ENCODE assay signal across 14 mouse cellular contexts in the genomic region with DNA sequence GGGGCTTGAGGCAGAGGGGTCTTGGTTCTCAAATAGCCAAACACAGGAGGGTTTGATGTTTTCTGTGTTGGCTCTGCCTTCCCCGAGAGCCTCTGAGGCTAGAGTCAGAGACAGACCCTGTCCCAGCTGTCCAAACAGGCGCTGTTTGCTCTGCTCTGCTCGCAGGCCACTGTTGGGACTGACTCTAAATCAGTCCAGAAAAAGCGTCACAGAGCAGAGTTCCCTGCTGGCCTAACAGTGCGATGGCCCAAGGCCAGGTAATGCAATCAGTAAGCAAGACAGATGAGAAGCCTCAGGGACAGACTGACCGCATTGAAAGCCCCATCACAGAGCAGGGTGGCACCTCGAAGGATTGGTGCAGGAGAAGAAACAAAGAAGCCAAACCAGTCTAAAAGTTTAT. TPM values are rescaled to one million over a fixed set of nuclear protein-coding genes. Genes with fewer than 3 reads are reported as not detected.
A peak's percentile ranks its signal among the peaks of the same experiment; 100 is the strongest.
DNase-seq lines count a peak whose midpoint lies in the region; ATAC-seq and TF ChIP-seq lines count a peak whose summit lies in the region.
"Had no signal": no experiment of that assay in that cellular context is flagged by ENCODE, and none has a peak within 500 bp of the region (broad histone marks: within the 10 kb centered on the region; RNA-seq: fewer than 3 reads in every experiment).

No protein-coding gene starts in this region.

- H3K36me3 ChIP-seq in heart, embryonic 10.5 days: peaks cover 55% of the 10 kb centered on the region
- H3K36me3 ChIP-seq in midbrain, embryonic 10.5 days: peaks cover 57% of the 10 kb centered on the region
- peaks cover 49% of the 10 kb centered on the region for H3K36me3 ChIP-seq in midbrain, postnatal 0 days (ENCODE audit: insufficient read depth, low read length)
- H3K36me3 ChIP-seq in midbrain, embryonic 14.5 days (ENCODE audit: control insufficient read depth, insufficient read depth, low read length): peaks cover 56% of the 10 kb centered on the region

- no peak overlapping the region for H3K9ac ChIP-seq in midbrain, postnatal 0 days (replicated peaks; ENCODE audit: low read length, poor library complexity, severe bottlenecking)
- no peak overlapping the region for H3K9ac ChIP-seq in midbrain, embryonic 14.5 days (replicated peaks; ENCODE audit: low read length)
- H3K9ac ChIP-seq: embryonic facial prominence, embryonic 15.5 days had no signal

- no peaks in the 10 kb centered on the region for H3K9me3 ChIP-seq in heart, embryonic 10.5 days
- no peaks in the 10 kb centered on the region for H3K9me3 ChIP-seq in midbrain, embryonic 10.5 days (replicated peaks)
- H3K9me3 ChIP-seq in midbrain, postnatal 0 days (ENCODE audit: low read length): no peaks in the 10 kb centered on the region
- no peaks in the 10 kb centered on the region for H3K9me3 ChIP-seq in midbrain, embryonic 14.5 days (ENCODE audit: control insufficient read depth, low read length)
- H3K9me3 ChIP-seq: embryonic facial prominence, embryonic 15.5 days had no signal

- H3K4me3 ChIP-seq in heart, embryonic 10.5 days: no peak overlapping the region
- H3K4me3 ChIP-seq in midbrain, embryonic 10.5 days: no peak overlapping the region
- no peak overlapping the region for H3K4me3 ChIP-seq in midbrain, postnatal 0 days (ENCODE audit: low read depth, low read length)
- no peak overlapping the region for H3K4me3 ChIP-seq in midbrain, embryonic 14.5 days (replicated peaks; ENCODE audit: low read depth, low read length)
- H3K4me3 ChIP-seq: embryonic facial prominence, embryonic 15.5 days had no signal

- no peak for ATAC-seq in midbrain, postnatal 0 days (ENCODE audit: low FRiP score)
- ATAC-seq in midbrain, embryonic 14.5 days (ENCODE audit: low FRiP score, low TSS enrichment): no peak
- ATAC-seq in megakaryocyte, adult 5-6 weeks (ENCODE audit: poor library complexity, severe bottlenecking): no peak

- DNase-seq in heart, postnatal 4 days: peak; percentile 38
- no peak for DNase-seq in heart, embryonic 10.5 days (ENCODE audit: low spot score)
- DNase-seq in midbrain, embryonic 10.5 days (ENCODE audit: low spot score): no peak
- DNase-seq in midbrain, postnatal 0 days (ENCODE audit: low spot score): no peak
- DNase-seq in gastrocnemius, adult 8-10 months (ENCODE audit: low spot score in 2 of 2): peak; percentile 30 to 43
- DNase-seq in midbrain, embryonic 14.5 days: peak; percentile 19
- no peak for DNase-seq in layer of hippocampus, adult 8-10 months (ENCODE audit: low spot score in 2 of 2)
- DNase-seq: spleen, adult 18-20 months; thymus, postnatal 25 days had no signal

- 76% methylated on average over 7 of the region's 7 CpGs for WGBS in heart, embryonic 10.5 days
- WGBS in midbrain, embryonic 10.5 days: 76% methylated on average over 7 of the region's 7 CpGs
- 82% methylated on average over 7 of the region's 7 CpGs for WGBS in midbrain, postnatal 0 days
- WGBS in midbrain, embryonic 14.5 days: 84% methylated on average over 7 of the region's 7 CpGs

- peaks cover 10% of the 10 kb centered on the region for H3K4me1 ChIP-seq in heart, embryonic 10.5 days
- peaks cover 21% of the 10 kb centered on the region for H3K4me1 ChIP-seq in midbrain, embryonic 10.5 days
- no peaks in the 10 kb centered on the region for H3K4me1 ChIP-seq in midbrain, postnatal 0 days (ENCODE audit: insufficient read depth, low read length)
- no peaks in the 10 kb centered on the region for H3K4me1 ChIP-seq in midbrain, embryonic 14.5 days (ENCODE audit: control insufficient read depth, insufficient read depth, low read length)

- H3K27me3 ChIP-seq in heart, embryonic 10.5 days (ENCODE audit: insufficient read depth, poor library complexity, severe bottlenecking): no peaks in the 10 kb centered on the region
- no peaks in the 10 kb centered on the region for H3K27me3 ChIP-seq in midbrain, embryonic 10.5 days (ENCODE audit: low read depth, poor library complexity, severe bottlenecking)
- H3K27me3 ChIP-seq in midbrain, postnatal 0 days (ENCODE audit: insufficient read depth, low read length): no peaks in the 10 kb centered on the region
- no peaks in the 10 kb centered on the region for H3K27me3 ChIP-seq in midbrain, embryonic 14.5 days (ENCODE audit: control insufficient read depth, insufficient read depth, low read length)
- H3K27me3 ChIP-seq: embryonic facial prominence, embryonic 15.5 days had no signal

- no peak overlapping the region for H3K27ac ChIP-seq in heart, embryonic 10.5 days
- H3K27ac ChIP-seq in midbrain, embryonic 10.5 days (replicated peaks): 0 out of 2 replicates have a peak overlapping the region, but pooled peaks have one; percentile 9
- no peak overlapping the region for H3K27ac ChIP-seq in midbrain, postnatal 0 days (ENCODE audit: low read depth, low read length)
- no peak overlapping the region for H3K27ac ChIP-seq in midbrain, embryonic 14.5 days (replicated peaks; ENCODE audit: low read depth, low read length)
- H3K27ac ChIP-seq: embryonic facial prominence, embryonic 15.5 days; macrophage had no signal

- H3K4me2 ChIP-seq in midbrain, postnatal 0 days (ENCODE audit: low read depth, low read length, poor library complexity, severe bottlenecking): no peak overlapping the region
- no peak overlapping the region for H3K4me2 ChIP-seq in midbrain, embryonic 14.5 days (ENCODE audit: low read length)
- H3K4me2 ChIP-seq: embryonic facial prominence, embryonic 15.5 days had no signal

- TF ChIP-seq CTCF in midbrain, postnatal 0 days (IDR thresholded peaks at IDR 0.05): no peak

RNA-seq across cellular contexts. Expression of gene Cenps, which starts 12.2 kb away (rescaled TPM):
- 10 to 100 TPM; 13.1 to 14.9 TPM for total RNA-seq in heart, postnatal 4 days (2021)
- 29.7 and 38.6 TPM in 2 replicates for polyA plus RNA-seq in heart, embryonic 10.5 days (2016; fragmentation: Nextera tagmentation; extraction: Ambion mirVana)
- 59.4 and 72.8 TPM in 2 replicates for polyA plus RNA-seq in midbrain, embryonic 10.5 days (2016; fragmentation: Nextera tagmentation; extraction: Ambion mirVana)
- total RNA-seq in midbrain, postnatal 0 days (2014; rRNA removed): 3.1 and 3.7 TPM in 2 replicates
- 17.4 and 21.2 TPM in 2 replicates for polyA plus RNA-seq in midbrain, postnatal 0 days (2015; fragmentation: Nextera tagmentation; extraction: Ambion mirVana)
- total RNA-seq in gastrocnemius, adult 8-10 months (2022): 1 to 10 TPM; 5.2 to 8.7 (median 6.2) TPM
- 16.9 and 20.2 TPM in 2 replicates for polyA plus RNA-seq in midbrain, embryonic 14.5 days (2014; fragmentation: Nextera tagmentation; extraction: Ambion mirVana)
- total RNA-seq in megakaryocyte, adult 5-6 weeks (2015): 13.0 and 15.8 TPM in 2 replicates
- total RNA-seq in megakaryocyte, adult 5-6 weeks (2017): 7.7 and 18.6 TPM in 2 replicates
- 10 to 100 TPM; 24.7 to 33.6 (median 29.6) TPM for total RNA-seq in layer of hippocampus, adult 8-10 months (2022)

RNA-seq across cellular contexts. Expression of gene Pgd, which starts 17.0 kb away (rescaled TPM):
- 10 to 100 TPM; 50.1 to 55.5 TPM for total RNA-seq in heart, postnatal 4 days (2021)
- 116 and 133 TPM in 2 replicates for polyA plus RNA-seq in heart, embryonic 10.5 days (2016; fragmentation: Nextera tagmentation; extraction: Ambion mirVana)
- polyA plus RNA-seq in midbrain, embryonic 10.5 days (2016; fragmentation: Nextera tagmentation; extraction: Ambion mirVana): 168 TPM in 2 replicates
- total RNA-seq in midbrain, postnatal 0 days (2014; rRNA removed): 33.0 and 41.9 TPM in 2 replicates
- 92.5 and 102 TPM in 2 replicates for polyA plus RNA-seq in midbrain, postnatal 0 days (2015; fragmentation: Nextera tagmentation; extraction: Ambion mirVana)
- total RNA-seq in gastrocnemius, adult 8-10 months (2022): 10 to 100 TPM; 12.3 to 18.6 (median 15.7) TPM
- 50.6 and 73.5 TPM in 2 replicates for polyA plus RNA-seq in midbrain, embryonic 14.5 days (2014; fragmentation: Nextera tagmentation; extraction: Ambion mirVana)
- 163 and 175 TPM in 2 replicates for total RNA-seq in megakaryocyte, adult 5-6 weeks (2015)
- 146 and 161 TPM in 2 replicates for total RNA-seq in megakaryocyte, adult 5-6 weeks (2017)
- total RNA-seq in layer of hippocampus, adult 8-10 months (2022): 10 to 100 TPM; 33.0 to 46.5 (median 40.5) TPM

RNA-seq across cellular contexts. Expression of gene Cort, which starts 23.0 kb away (rescaled TPM):
- 1 to 10 TPM in 1 of 2 experiments, under 1 TPM in 1; 0.71 to 1.2 TPM for total RNA-seq in heart, postnatal 4 days (2021)
- polyA plus RNA-seq in heart, embryonic 10.5 days (2016; fragmentation: Nextera tagmentation; extraction: Ambion mirVana): 0.28 TPM in 1 of 2 replicates, not detected in the other
- 0.19 and 0.42 TPM in 2 replicates for polyA plus RNA-seq in midbrain, embryonic 10.5 days (2016; fragmentation: Nextera tagmentation; extraction: Ambion mirVana)
- 1.5 TPM in 1 of 2 replicates, not detected in the other for total RNA-seq in midbrain, postnatal 0 days (2014; rRNA removed)
- 1.1 and 1.2 TPM in 2 replicates for polyA plus RNA-seq in midbrain, postnatal 0 days (2015; fragmentation: Nextera tagmentation; extraction: Ambion mirVana)
- total RNA-seq in gastrocnemius, adult 8-10 months (2022): under 1 TPM in 2 of 4 experiments, not detected in 2; 0.53 to 0.61 TPM
- 0.93 TPM in 1 of 2 replicates, not detected in the other for polyA plus RNA-seq in midbrain, embryonic 14.5 days (2014; fragmentation: Nextera tagmentation; extraction: Ambion mirVana)
- not detected in 2 replicates for total RNA-seq in megakaryocyte, adult 5-6 weeks (2015)
- total RNA-seq in megakaryocyte, adult 5-6 weeks (2017): 0.51 TPM in 1 of 2 replicates, not detected in the other
- total RNA-seq in layer of hippocampus, adult 8-10 months (2022): 10 to 100 TPM in 2 of 4 experiments, 1 to 10 TPM in 2; 8.6 to 11.8 (median 10.3) TPM
- total RNA-seq: hematopoietic stem cell, adult 5-6 weeks; neutrophil, adult 5-6 weeks had no signal
- polyA plus RNA-seq: macrophage had no signal

RNA-seq across cellular contexts. Expression of gene Dffa, which starts 45.7 kb away (rescaled TPM):
- total RNA-seq in heart, postnatal 4 days (2021): 10 to 100 TPM; 30.5 to 33.9 TPM
- polyA plus RNA-seq in heart, embryonic 10.5 days (2016; fragmentation: Nextera tagmentation; extraction: Ambion mirVana): 43.4 and 48.9 TPM in 2 replicates
- 32.4 and 34.4 TPM in 2 replicates for polyA plus RNA-seq in midbrain, embryonic 10.5 days (2016; fragmentation: Nextera tagmentation; extraction: Ambion mirVana)
- 10.5 and 14.6 TPM in 2 replicates for total RNA-seq in midbrain, postnatal 0 days (2014; rRNA removed)
- 21.6 and 23.3 TPM in 2 replicates for polyA plus RNA-seq in midbrain, postnatal 0 days (2015; fragmentation: Nextera tagmentation; extraction: Ambion mirVana)
- total RNA-seq in gastrocnemius, adult 8-10 months (2022): 10 to 100 TPM; 71.6 to 76.6 (median 74.8) TPM
- polyA plus RNA-seq in midbrain, embryonic 14.5 days (2014; fragmentation: Nextera tagmentation; extraction: Ambion mirVana): 16.2 and 17.7 TPM in 2 replicates
- total RNA-seq in megakaryocyte, adult 5-6 weeks (2015): 11.5 and 14.6 TPM in 2 replicates
- total RNA-seq in megakaryocyte, adult 5-6 weeks (2017): 14.8 and 16.7 TPM in 2 replicates
- total RNA-seq in layer of hippocampus, adult 8-10 months (2022): 10 to 100 TPM; 52.4 to 57.7 (median 54.2) TPM

RNA-seq across cellular contexts. Expression of gene Pex14, which starts 49.9 kb away (rescaled TPM):
- 10 to 100 TPM; 26.5 to 30.2 TPM for total RNA-seq in heart, postnatal 4 days (2021)
- 53.6 and 59.7 TPM in 2 replicates for polyA plus RNA-seq in heart, embryonic 10.5 days (2016; fragmentation: Nextera tagmentation; extraction: Ambion mirVana)
- polyA plus RNA-seq in midbrain, embryonic 10.5 days (2016; fragmentation: Nextera tagmentation; extraction: Ambion mirVana): 56.6 and 57.3 TPM in 2 replicates
- total RNA-seq in midbrain, postnatal 0 days (2014; rRNA removed): 74.0 and 75.5 TPM in 2 replicates
- 62.5 and 67.2 TPM in 2 replicates for polyA plus RNA-seq in midbrain, postnatal 0 days (2015; fragmentation: Nextera tagmentation; extraction: Ambion mirVana)
- total RNA-seq in gastrocnemius, adult 8-10 months (2022): 10 to 100 TPM; 21.1 to 23.9 (median 23.4) TPM
- polyA plus RNA-seq in midbrain, embryonic 14.5 days (2014; fragmentation: Nextera tagmentation; extraction: Ambion mirVana): 46.0 and 47.3 TPM in 2 replicates
- 7.7 and 7.8 TPM in 2 replicates for total RNA-seq in megakaryocyte, adult 5-6 weeks (2015)
- 10.7 and 12.3 TPM in 2 replicates for total RNA-seq in megakaryocyte, adult 5-6 weeks (2017)
- total RNA-seq in layer of hippocampus, adult 8-10 months (2022): 10 to 100 TPM; 44.2 to 48.7 (median 46.2) TPM

Comparison
In these comparisons a context has a peak if more than half of its experiments do, and no peak if none do; other contexts are left out.
1. DNase-seq: peak in heart, postnatal 4 days (single experiment), gastrocnemius, adult 8-10 months (2 of 2) and midbrain, embryonic 14.5 days (single experiment); none in heart, embryonic 10.5 days (single experiment), midbrain, embryonic 10.5 days (single experiment), midbrain, postnatal 0 days (single experiment) and layer of hippocampus, adult 8-10 months (0 of 2).